Mouse (Mus musculus): ENCODE data around the gene Ntrk3. TPM values are rescaled to one million over a fixed set of nuclear protein-coding genes. Genes with fewer than 3 reads are reported as not detected.

Ntrk3 gene
- polyA plus RNA-seq, 2 experiments = 5.3 to 15.0 TPM

DNA sequence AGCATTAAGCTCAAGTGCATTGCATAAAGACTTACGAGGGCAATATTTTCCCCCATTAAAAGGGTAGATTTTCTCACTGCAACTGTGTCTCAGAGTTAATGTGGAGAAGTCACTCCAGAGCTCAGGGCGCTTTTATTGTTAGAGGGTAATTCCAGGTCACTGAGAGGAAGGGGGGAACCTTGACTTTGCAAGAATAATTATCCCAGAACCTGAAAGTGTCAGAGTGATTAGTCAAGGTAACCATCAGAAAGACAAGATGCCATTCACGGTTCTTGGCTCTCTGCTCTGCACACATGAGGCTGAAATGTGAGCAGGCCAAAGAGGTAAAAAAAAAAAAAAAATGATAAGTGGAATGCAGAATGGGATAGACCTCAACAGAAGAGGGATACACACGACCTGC, 210.2 kb downstream of the Ntrk3 start:
- no peaks in the 10 kb centered on the region; the same call in 1 of the 2 replicates for H3K27me3 ChIP-seq (ENCODE audit: control insufficient read depth, insufficient read depth, low read length)
- no peaks in the 10 kb centered on the region for H3K9me3 ChIP-seq (ENCODE audit: control insufficient read depth, low read length)
- 35% methylated on average over 4 of the region's 4 CpGs for WGBS
- no peak for TF ChIP-seq POLR2A (IDR thresholded peaks at IDR 0.05; ENCODE audit: borderline replicate concordance, extremely low read depth, insufficient read depth, insufficient read length)
- no peak overlapping the region for H3K4me2 ChIP-seq (replicated peaks; ENCODE audit: low read depth, low read length, severe bottlenecking)
- no peak for DNase-seq (ENCODE audit: low spot score)
- H3K36me3 ChIP-seq (ENCODE audit: control insufficient read depth, insufficient read depth, low read length) = no peaks in the 10 kb centered on the region
- no peaks in the 10 kb centered on the region for H3K4me1 ChIP-seq (ENCODE audit: control insufficient read depth, insufficient read depth, low read length)
- H3K9ac ChIP-seq (ENCODE audit: low read depth, low read length, severe bottlenecking) = no peak overlapping the region
- ATAC-seq (ENCODE audit: low FRiP score, low read depth) = no peak
- no peak overlapping the region for H3K4me3 ChIP-seq (replicated peaks; ENCODE audit: low read length)
- H3K27ac ChIP-seq (replicated peaks; ENCODE audit: low read depth, low read length) = no peak overlapping the region

DNA sequence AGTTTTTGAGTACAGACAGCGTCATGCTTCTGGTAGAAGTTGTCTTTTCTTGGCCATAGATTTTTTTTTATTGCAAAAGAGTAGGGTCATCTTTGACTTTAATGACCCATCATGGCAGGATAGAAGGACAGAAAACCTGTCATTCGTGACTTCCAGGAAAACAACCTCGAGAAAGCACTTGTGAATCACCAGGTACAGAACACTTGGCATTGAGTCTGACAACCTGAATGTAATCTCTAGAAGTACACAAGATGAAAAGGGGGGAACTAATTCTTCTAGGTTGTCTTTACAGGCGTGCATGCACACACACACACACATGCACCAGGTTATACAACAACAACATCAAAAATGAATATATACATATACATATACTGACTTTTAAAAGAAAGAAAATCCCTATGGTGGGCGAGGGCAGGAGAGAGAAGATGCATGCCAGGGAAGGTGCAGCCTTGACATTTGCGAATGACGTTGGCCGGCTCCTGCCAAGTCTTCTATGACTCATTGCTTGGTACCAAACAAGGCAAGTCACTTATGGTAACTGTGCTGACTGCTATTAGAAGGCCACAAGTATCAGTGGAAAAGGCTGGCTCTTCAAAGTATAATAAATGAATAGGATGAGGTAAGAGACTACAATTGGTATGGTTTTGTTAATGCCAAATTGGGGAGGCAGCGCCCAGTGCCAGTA, 217.4 kb downstream of the Ntrk3 start:
- H3K27ac ChIP-seq (replicated peaks; ENCODE audit: low read depth, low read length) = no peak overlapping the region
- H3K4me2 ChIP-seq (replicated peaks; ENCODE audit: low read depth, low read length, severe bottlenecking) = no peak overlapping the region
- H3K4me3 ChIP-seq (replicated peaks; ENCODE audit: low read length) = no peak overlapping the region
- no peaks in the 10 kb centered on the region for H3K4me1 ChIP-seq (ENCODE audit: control insufficient read depth, insufficient read depth, low read length)
- no peaks in the 10 kb centered on the region for H3K9me3 ChIP-seq (ENCODE audit: control insufficient read depth, low read length)
- no peak for DNase-seq (ENCODE audit: low spot score)
- no peak for TF ChIP-seq POLR2A (IDR thresholded peaks at IDR 0.05; ENCODE audit: borderline replicate concordance, extremely low read depth, insufficient read depth, insufficient read length)
- no peak for ATAC-seq (ENCODE audit: low FRiP score, low read depth)
- no peaks in the 10 kb centered on the region for H3K27me3 ChIP-seq (ENCODE audit: control insufficient read depth, insufficient read depth, low read length)
- H3K9ac ChIP-seq (ENCODE audit: low read depth, low read length, severe bottlenecking) = no peak overlapping the region
- no peaks in the 10 kb centered on the region for H3K36me3 ChIP-seq (ENCODE audit: control insufficient read depth, insufficient read depth, low read length)
- WGBS = 88% methylated on average over 9 of the region's 9 CpGs

DNA sequence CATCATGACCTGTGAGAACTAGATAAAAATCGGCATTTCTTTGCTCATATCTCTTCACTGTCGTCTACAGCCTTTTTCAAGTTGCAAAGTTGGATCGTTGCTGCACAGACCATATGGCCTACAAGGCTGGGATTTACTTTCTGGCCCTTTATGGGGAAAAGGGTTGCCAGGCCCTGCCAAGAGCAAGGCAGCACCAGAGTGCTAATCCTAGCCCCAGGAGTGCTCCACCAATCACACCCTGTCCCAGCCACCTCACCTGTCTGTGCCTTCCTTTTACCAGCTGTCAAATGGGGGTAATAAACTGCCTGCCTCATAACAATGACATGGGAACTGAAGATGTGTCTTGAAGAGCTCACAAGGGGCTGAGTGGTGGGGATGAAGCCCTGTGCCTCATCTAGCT, 218.1 kb downstream of the Ntrk3 start:
- Histone ChIP-seq H3K9ac (ENCODE audit: low read depth, low read length, severe bottlenecking) (no peak overlapping the region), H3K4me2 (replicated peaks; ENCODE audit: low read depth, low read length, severe bottlenecking) (no peak overlapping the region), H3K27ac (replicated peaks; ENCODE audit: low read depth, low read length) (no peak overlapping the region), H3K4me3 (replicated peaks; ENCODE audit: low read length) (no peak overlapping the region), H3K36me3 (ENCODE audit: control insufficient read depth, insufficient read depth, low read length) (no peaks in the 10 kb centered on the region), H3K27me3 (ENCODE audit: control insufficient read depth, insufficient read depth, low read length) (no peaks in the 10 kb centered on the region), H3K9me3 (ENCODE audit: control insufficient read depth, low read length) (no peaks in the 10 kb centered on the region), H3K4me1 (ENCODE audit: control insufficient read depth, insufficient read depth, low read length) (no peaks in the 10 kb centered on the region)
- 86% methylated on average over 3 of the region's 3 CpGs for WGBS
- DNase-seq (ENCODE audit: low spot score) (no peak), ATAC-seq (ENCODE audit: low FRiP score, low read depth) (no peak)
- no peak for TF ChIP-seq POLR2A (IDR thresholded peaks at IDR 0.05; ENCODE audit: borderline replicate concordance, extremely low read depth, insufficient read depth, insufficient read length)

DNA sequence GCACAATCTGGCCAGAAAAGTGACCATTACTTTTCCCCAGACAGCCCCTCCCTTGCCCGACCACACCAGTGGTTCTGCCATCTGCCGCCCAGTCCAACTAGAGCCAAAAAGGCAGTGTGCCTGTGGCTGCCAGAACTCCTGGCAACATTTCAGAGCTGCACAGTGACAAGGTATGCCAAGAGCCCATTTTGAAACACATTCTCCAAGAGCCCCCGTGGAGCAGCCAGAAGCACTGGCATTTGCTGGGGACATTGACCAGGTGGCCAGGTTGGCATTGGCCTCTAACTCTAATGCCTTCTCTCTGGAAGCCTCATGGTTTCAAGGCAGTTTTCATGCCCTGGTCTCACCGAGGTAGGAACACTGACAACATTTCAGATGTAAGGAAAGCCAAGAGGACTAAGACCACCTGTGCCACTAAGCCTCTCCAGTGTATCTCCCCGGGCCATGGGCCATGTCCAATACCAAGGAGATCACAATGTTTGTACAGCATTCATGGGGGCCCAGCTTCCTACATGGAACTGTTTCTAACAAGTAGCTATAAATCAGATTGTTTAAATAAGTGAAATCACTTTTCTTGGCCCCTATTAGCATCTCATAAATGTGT, 218.9 kb downstream of the Ntrk3 start:
- H3K9ac ChIP-seq (ENCODE audit: low read depth, low read length, severe bottlenecking) = no peak overlapping the region
- H3K36me3 ChIP-seq (ENCODE audit: control insufficient read depth, insufficient read depth, low read length) = no peaks in the 10 kb centered on the region
- no peaks in the 10 kb centered on the region for H3K9me3 ChIP-seq (ENCODE audit: control insufficient read depth, low read length)
- no peak overlapping the region for H3K4me3 ChIP-seq (replicated peaks; ENCODE audit: low read length)
- ATAC-seq (ENCODE audit: low FRiP score, low read depth) (no peak), DNase-seq (ENCODE audit: low spot score) (no peak)
- no peak overlapping the region for H3K27ac ChIP-seq (replicated peaks; ENCODE audit: low read depth, low read length)
- no peaks in the 10 kb centered on the region for H3K4me1 ChIP-seq (ENCODE audit: control insufficient read depth, insufficient read depth, low read length)
- no peak overlapping the region for H3K4me2 ChIP-seq (replicated peaks; ENCODE audit: low read depth, low read length, severe bottlenecking)
- 81% methylated on average over 5 of the region's 5 CpGs for WGBS
- TF ChIP-seq POLR2A (IDR thresholded peaks at IDR 0.05; ENCODE audit: borderline replicate concordance, extremely low read depth, insufficient read depth, insufficient read length) = no peak
- no peaks in the 10 kb centered on the region for H3K27me3 ChIP-seq (ENCODE audit: control insufficient read depth, insufficient read depth, low read length)

DNA sequence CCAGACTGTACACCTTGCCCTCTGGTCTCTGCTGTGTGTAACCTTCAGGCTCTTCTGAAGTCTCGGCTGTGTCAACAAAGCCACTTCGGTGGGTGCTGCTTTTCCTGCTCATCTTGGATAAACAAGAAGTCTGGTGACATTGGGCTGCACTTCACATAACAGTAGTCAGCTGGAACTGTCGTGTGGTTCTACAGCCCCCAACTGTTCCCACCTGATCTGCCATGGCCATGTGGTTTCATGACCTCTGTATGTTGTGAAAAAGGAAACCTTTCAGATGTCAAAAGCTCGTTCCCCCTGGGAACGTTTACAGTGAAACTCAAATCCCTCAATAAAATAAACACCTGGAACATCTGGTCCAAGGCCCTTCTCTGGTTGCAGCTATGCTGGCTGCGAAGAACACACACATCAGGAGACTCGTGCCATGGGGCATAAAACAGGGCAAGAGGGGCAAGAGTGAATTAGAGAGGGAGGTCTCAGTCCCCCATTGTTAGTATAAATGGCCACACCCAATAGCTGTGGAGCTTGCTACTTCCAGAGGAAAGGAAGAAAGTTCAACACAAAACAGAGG, 222.7 kb downstream of the Ntrk3 start:
- ATAC-seq (ENCODE audit: low FRiP score, low read depth) = no peak
- DNase-seq (ENCODE audit: low spot score) = no peak
- Histone ChIP-seq H3K9ac (ENCODE audit: low read depth, low read length, severe bottlenecking) (no peak overlapping the region), H3K4me3 (replicated peaks; ENCODE audit: low read length) (no peak overlapping the region), H3K4me1 (ENCODE audit: control insufficient read depth, insufficient read depth, low read length) (no peaks in the 10 kb centered on the region), H3K27ac (replicated peaks; ENCODE audit: low read depth, low read length) (no peak overlapping the region), H3K4me2 (replicated peaks; ENCODE audit: low read depth, low read length, severe bottlenecking) (no peak overlapping the region), H3K27me3 (ENCODE audit: control insufficient read depth, insufficient read depth, low read length) (no peaks in the 10 kb centered on the region), H3K9me3 (ENCODE audit: control insufficient read depth, low read length) (no peaks in the 10 kb centered on the region), H3K36me3 (ENCODE audit: control insufficient read depth, insufficient read depth, low read length) (no peaks in the 10 kb centered on the region)
- no peak for TF ChIP-seq POLR2A (IDR thresholded peaks at IDR 0.05; ENCODE audit: borderline replicate concordance, extremely low read depth, insufficient read depth, insufficient read length)
- WGBS = 22% methylated on average over 7 of the region's 7 CpGs
